Mouse (Mus musculus) layer of hippocampus, adult 8-10 months (tissue): ENCODE results near the gene Ptprd. TPM values are rescaled to one million over a fixed set of nuclear protein-coding genes. Genes with fewer than 3 reads are reported as not detected.

Experiments used
- DNase-seq, 2 experiments: peaks; one replicate each; pipeline ENCODE4 v3.0.0; 2022; ENCODE audit warnings: low spot score in 2 of 2
- microRNA-seq, 2 experiments: library from miRNA; unstranded; fragments of <30 nt; microRNA quantifications; one replicate each; pipeline ENCODE4 v1.2.0; 2022
- total RNA-seq, 4 experiments: library from RNA; stranded (reverse); gene quantifications; 2 replicates each; pipeline ENCODE4 v1.2.4; 2022

The Ptprd gene
- total RNA-seq, 4 experiments from 2014 or later = 169 to 218 (median 185) TPM

GRCm38 (mm10) chr4:75969961-75970360, 2241.8 kb downstream of the Ptprd start:
- DNase-seq = no peak

GRCm38 (mm10) chr4:75968618-75969017, 2243.1 kb downstream of the Ptprd start:
- no peak for DNase-seq

- DNase-seq = no peak
Observed at GRCm38 (mm10) chr4:75965810-75966209, 2246.0 kb downstream of the Ptprd start.

GRCm38 (mm10) chr4:75962916-75963315, 2248.8 kb downstream of the Ptprd start:
- DNase-seq = no peak

GRCm38 (mm10) chr4:75961865-75962264, 2249.9 kb downstream of the Ptprd start:
- no peak for DNase-seq

GRCm38 (mm10) chr4:75953349-75954060, 2258.3 kb downstream of the Ptprd start:
- no peak for DNase-seq

- no peak for DNase-seq
Observed at GRCm38 (mm10) chr4:75950582-75950981, 2261.2 kb downstream of the Ptprd start.

- no peak for DNase-seq
Observed at GRCm38 (mm10) chr4:75894871-75895270, 2316.9 kb downstream of the Ptprd start.

Small RNA genes within 50 kb of the gene (microRNA-seq; reads per million reads assigned to microRNA genes)
- gene Gm23159 = 0 reads per million in 2 experiments
